Mouse (Mus musculus) stomach, embryonic 14.5 days (tissue): ENCODE measurements around the gene Mroh2a. TPM values are rescaled to one million over a fixed set of nuclear protein-coding genes. Genes with fewer than 3 reads are reported as not detected.

ENCODE experiments used
- ATAC-seq: fragments of 200-750 bp; cut with Nextera tagmentation; 2 replicates; pipeline ENCODE4 v1.8.0; 2017; ENCODE audit warnings: low read depth, moderate TSS enrichment; ENCODE audit not compliant: insufficient number of reproducible peaks, insufficient read depth, low FRiP score
- H3K27ac ChIP-seq: fragments of 300-500 bp; sonication (generic); 2 replicates; pipeline ENCODE4 v1.5.1; 2014; ENCODE audit warnings: mild to moderate bottlenecking, low read length, moderate library complexity, mixed read lengths
- H3K27me3 ChIP-seq: fragments of 300-500 bp; sonication (generic); 2 replicates; pipeline ENCODE4 v1.6.1; 2014; ENCODE audit warnings: low read length, control low read depth, mixed read lengths; ENCODE audit not compliant: control insufficient read depth, insufficient read depth
- H3K36me3 ChIP-seq: fragments of 300-500 bp; sonication (generic); 2 replicates; pipeline ENCODE4 v1.6.1; 2014; ENCODE audit warnings: mild to moderate bottlenecking, control low read depth, low read length, moderate library complexity, mixed read lengths; ENCODE audit not compliant: control insufficient read depth, insufficient read depth
- H3K4me1 ChIP-seq: fragments of 300-500 bp; sonication (generic); 2 replicates; pipeline ENCODE4 v1.6.1; 2014; ENCODE audit warnings: low read length, control low read depth, mixed read lengths; ENCODE audit not compliant: control insufficient read depth, insufficient read depth
- H3K4me2 ChIP-seq: fragments of 300-500 bp; sonication (generic); replicated peaks from 2 replicates; pipeline ENCODE4 v1.6.1; 2014; ENCODE audit warnings: low read depth, low read length, control low read depth
- H3K4me3 ChIP-seq: fragments of 300-500 bp; sonication (generic); 2 replicates; pipeline ENCODE4 v1.5.1; 2014; ENCODE audit warnings: low read depth, low read length, control low read depth
- H3K9ac ChIP-seq: fragments of 300-500 bp; sonication (generic); replicated peaks from 2 replicates; pipeline ENCODE4 v1.6.1; 2014; ENCODE audit warnings: low read depth, mild to moderate bottlenecking, control low read depth, low read length, moderate library complexity, mixed read lengths
- H3K9me3 ChIP-seq: fragments of 300-500 bp; sonication (generic); 2 replicates; pipeline ENCODE4 v1.6.1; 2016; ENCODE audit warnings: low read depth, low read length, control low read depth; ENCODE audit not compliant: control insufficient read depth
- WGBS: fragments of 180-500 bp; shearing (Covaris S2); extraction: QIAGEN DNeasy Blood & Tissue Kit; methylation state at CpG from one replicate; pipeline ENCODE4 v1.1.7; 2014; 5-methylcytosine and 5-hydroxymethylcytosine counted together
- polyA plus RNA-seq: library from polyadenylated mRNA; unstranded; fragments of >200 nt; fragmentation: Nextera tagmentation; extraction: Ambion mirVana; gene quantifications from 2 replicates; pipeline ENCODE4 v1.2.1, GENCODE M21; 2014

The Mroh2a gene
- polyA plus RNA-seq, 1 experiment from 2014 or later, result 1.9 TPM

DNA sequence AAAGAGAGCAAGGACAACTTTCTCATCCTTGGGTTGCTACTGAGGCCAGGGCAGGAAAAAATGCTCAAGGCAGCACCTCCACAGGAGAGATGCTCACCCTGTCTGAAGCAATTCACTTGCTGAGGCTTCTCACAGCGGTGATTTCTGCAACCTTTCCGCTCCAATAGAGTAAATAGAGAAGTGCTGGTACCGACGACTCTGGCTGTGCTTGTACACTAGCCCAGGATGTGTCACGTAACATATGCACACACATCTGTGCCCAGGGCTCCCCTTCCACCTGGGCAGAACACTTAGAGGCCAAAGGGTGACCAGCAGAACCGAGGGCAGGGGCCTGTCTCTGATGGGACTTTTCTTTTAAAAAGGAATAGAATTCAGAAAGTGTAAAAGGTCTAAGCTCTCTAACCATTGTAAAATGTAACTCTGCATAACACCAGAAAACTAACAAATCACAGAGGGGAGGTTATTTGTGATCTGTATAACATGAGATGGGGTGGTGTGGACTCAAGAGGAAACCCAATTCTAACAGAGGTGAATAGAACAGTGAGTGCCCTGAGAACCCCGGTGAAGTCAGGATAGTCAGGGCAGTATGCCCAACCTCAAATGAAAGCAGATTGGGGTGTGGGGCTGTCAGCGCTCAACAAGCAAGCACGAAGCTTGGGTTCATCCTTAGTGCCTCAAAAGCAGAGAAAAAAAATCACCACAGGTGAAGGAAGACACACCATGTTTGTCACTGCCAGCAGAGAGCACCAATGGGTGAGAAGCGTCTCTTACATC, 34.0 kb downstream of the Mroh2a start:
- Histone ChIP-seq H3K4me1 (peaks cover 4% of the 10 kb centered on the region; the same call in 1 of the 2 replicates), H3K36me3 (peaks cover 60% of the 10 kb centered on the region), H3K9me3 (peaks cover 9% of the 10 kb centered on the region; the same call in 1 of the 2 replicates), H3K9ac (no peak overlapping the region), H3K27ac (no peak overlapping the region), H3K4me2 (no peak overlapping the region), H3K4me3 (no peak overlapping the region), H3K27me3 (no peaks in the 10 kb centered on the region)
- WGBS, result 81% methylated on average over 10 of the region's 10 CpGs
- ATAC-seq, result no peak

DNA sequence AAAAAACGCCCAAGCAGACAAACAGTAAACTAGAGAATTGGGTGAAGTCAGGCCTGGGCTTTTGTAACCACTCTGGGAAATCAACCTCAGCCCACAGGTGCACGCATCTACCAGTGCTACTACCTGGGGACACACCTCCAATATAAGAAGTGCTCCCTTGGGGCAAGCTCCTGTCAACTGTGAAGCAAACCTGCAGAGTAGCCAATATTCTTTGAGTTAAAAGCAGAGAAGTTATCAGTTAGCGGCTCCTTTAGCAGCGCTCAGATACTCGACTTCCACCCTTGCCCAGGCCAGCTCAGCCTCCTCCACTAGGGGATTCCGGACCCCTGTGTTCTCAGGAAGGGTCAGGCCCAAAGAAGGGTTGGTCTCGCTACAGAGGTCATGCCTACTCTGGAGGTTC, 34.9 kb downstream of the Mroh2a start:
- WGBS, result 84% methylated on average over 7 of the region's 7 CpGs
- no peak overlapping the region for H3K27ac ChIP-seq
- H3K4me2 ChIP-seq, result no peak overlapping the region
- no peak overlapping the region for H3K9ac ChIP-seq
- no peak overlapping the region for H3K4me3 ChIP-seq
- no peaks in the 10 kb centered on the region for H3K27me3 ChIP-seq
- ATAC-seq, result no peak
- H3K9me3 ChIP-seq, result no peaks in the 10 kb centered on the region; the same call in 1 of the 2 replicates
- peaks cover 69% of the 10 kb centered on the region for H3K36me3 ChIP-seq
- H3K4me1 ChIP-seq, result peaks cover 4% of the 10 kb centered on the region; the same call in 1 of the 2 replicates

DNA sequence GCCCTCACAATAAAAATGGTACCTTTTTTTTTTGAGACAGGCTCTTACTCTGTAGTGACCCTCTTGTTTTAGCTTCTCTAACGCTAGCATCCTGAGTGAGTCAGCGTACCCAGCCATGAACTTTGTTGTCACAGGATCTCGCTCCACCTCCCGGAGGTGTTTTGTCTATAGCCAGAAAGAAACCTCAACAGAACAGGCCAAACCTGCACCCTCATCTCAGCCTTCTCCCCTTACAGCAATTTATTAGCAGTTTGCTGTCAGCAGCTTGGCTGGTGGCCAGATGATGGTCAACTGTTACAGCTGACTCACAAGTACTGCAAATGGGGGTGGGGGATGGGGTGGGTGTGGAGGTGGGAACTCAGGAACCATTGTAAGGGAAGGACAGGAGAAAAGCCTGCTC, 35.5 kb downstream of the Mroh2a start:
- no peak overlapping the region for H3K4me2 ChIP-seq
- 58% methylated on average over 4 of the region's 4 CpGs for WGBS
- ATAC-seq, result peak; percentile 10
- peak overlapping the region; percentile 0; the same call in 1 of the 2 replicates for H3K27ac ChIP-seq
- no peaks in the 10 kb centered on the region; the same call in 1 of the 2 replicates for H3K9me3 ChIP-seq
- H3K4me1 ChIP-seq, result peaks cover 4% of the 10 kb centered on the region; the same call in 1 of the 2 replicates
- H3K27me3 ChIP-seq, result no peaks in the 10 kb centered on the region
- no peak overlapping the region for H3K9ac ChIP-seq
- H3K4me3 ChIP-seq, result no peak overlapping the region
- H3K36me3 ChIP-seq, result peaks cover 74% of the 10 kb centered on the region

DNA sequence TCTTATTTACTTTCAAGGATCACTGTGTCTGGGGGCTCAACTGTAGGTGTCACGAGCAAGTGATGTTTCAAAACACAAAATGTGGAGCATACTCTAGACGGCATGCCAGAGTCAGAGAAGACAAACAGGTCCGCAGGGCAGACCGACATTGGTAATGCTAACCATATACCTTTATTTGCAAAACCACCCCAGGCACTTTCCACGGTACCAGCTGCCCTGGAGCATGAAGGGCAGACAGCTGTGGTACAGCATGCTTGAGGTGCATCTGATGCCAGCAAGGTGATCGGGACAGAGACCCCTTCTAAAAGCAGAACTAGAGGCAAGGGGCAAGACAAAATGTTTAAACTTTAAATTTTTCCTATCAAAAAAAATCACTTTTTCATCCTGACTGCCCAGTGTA, 36.2 kb downstream of the Mroh2a start:
- Histone ChIP-seq H3K27me3 (no peaks in the 10 kb centered on the region), H3K9ac (no peak overlapping the region)
- 70% methylated on average over 6 of the region's 6 CpGs for WGBS

DNA sequence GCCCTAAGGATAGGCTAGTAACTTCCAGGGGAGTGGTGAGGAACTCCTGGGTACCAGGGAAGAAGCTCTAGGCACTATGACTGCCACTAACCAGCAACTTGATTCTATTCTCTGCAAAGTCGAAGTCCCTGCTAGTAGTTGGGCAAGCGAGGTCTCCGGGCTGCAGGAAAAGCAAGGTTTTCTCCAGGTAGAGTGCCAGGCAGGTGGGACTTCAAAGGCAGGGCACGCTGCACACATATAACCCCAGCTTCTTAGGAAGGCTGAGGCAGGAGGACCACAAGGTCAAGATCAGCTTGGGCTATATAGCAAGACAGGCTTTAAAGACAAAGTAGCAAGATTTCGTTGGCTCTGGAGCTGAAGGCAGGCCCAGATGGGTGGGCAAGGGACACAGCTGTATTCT, 37.0 kb downstream of the Mroh2a start:
- Histone ChIP-seq H3K27me3 (no peaks in the 10 kb centered on the region), H3K4me3 (no peak overlapping the region), H3K27ac (no peak overlapping the region), H3K4me1 (peaks cover 4% of the 10 kb centered on the region; the same call in 1 of the 2 replicates), H3K9ac (no peak overlapping the region), H3K4me2 (no peak overlapping the region), H3K9me3 (no peaks in the 10 kb centered on the region; the same call in 1 of the 2 replicates), H3K36me3 (peaks cover 90% of the 10 kb centered on the region)
- ATAC-seq, result no peak
- WGBS, result 92% methylated on average over 5 of the region's 5 CpGs

More for the DNA sequence above, 36.2 kb downstream of the Mroh2a start:
- Histone ChIP-seq H3K27ac (peak overlapping the region; percentile 0; the same call in 1 of the 2 replicates), H3K9me3 (no peaks in the 10 kb centered on the region; the same call in 1 of the 2 replicates), H3K4me2 (no peak overlapping the region), H3K4me1 (peaks cover 4% of the 10 kb centered on the region; the same call in 1 of the 2 replicates), H3K4me3 (no peak overlapping the region), H3K36me3 (peaks cover 82% of the 10 kb centered on the region)
- ATAC-seq, result no peak

DNA sequence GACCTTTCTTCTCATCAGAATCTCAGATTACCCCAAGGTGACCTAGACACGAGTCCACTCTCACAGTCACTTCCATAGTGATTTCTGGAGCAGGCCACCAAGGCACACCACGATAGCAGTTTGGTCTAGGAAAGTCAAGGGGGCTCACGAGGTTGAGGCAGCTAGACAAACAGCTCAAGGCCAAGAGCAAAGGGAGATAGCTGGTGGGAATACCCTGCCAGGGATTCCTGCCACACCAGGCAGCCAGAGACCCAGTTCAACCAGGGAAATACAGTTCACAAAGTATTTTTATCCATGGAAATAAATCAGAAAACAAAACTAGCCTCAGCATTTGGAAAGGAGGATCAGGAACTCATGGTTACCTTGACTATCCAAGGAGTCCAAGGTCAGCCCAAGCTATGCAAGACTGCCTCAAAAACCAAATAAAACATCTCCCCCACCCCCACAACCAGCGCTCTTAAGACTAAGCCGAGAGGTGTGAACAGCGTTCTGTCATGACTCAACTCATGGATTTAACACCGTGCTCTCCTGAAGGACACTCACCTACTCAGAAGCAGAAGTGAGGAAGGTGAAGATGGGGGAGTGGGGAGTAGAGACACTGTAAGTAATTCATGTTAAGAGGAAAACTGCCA, 37.6 kb downstream of the Mroh2a start:
- 87% methylated on average over 7 of the region's 7 CpGs for WGBS
- Histone ChIP-seq H3K9ac (no peak overlapping the region), H3K4me2 (no peak overlapping the region), H3K36me3 (peaks cover 95% of the 10 kb centered on the region), H3K9me3 (no peaks in the 10 kb centered on the region; the same call in 1 of the 2 replicates), H3K27ac (no peak overlapping the region), H3K4me3 (no peak overlapping the region), H3K4me1 (peaks cover 4% of the 10 kb centered on the region; the same call in 1 of the 2 replicates), H3K27me3 (no peaks in the 10 kb centered on the region)
- ATAC-seq, result no peak

DNA sequence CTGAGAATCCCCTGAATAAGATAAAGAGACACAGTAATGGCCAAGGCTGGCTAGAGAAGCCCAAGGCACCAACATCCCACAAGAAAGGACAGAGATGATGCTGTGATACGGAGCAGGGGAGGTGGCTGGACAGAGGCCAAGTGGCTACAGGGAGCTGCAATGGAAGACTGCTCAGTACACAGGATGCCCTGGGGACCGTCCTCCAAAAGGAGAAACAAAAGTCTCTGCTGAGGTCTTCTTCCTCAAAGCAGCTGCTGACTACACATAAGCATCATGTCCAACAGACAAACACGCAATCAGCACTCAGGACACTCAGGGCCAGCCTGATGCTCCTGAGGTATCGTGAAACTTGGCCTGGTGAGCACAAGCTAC, 38.1 kb downstream of the Mroh2a start:
- no peaks in the 10 kb centered on the region for H3K27me3 ChIP-seq
- 75% methylated on average over 4 of the region's 4 CpGs for WGBS
- ATAC-seq, result no peak
- H3K4me3 ChIP-seq, result no peak overlapping the region
- H3K9me3 ChIP-seq, result no peaks in the 10 kb centered on the region; the same call in 1 of the 2 replicates
- H3K4me2 ChIP-seq, result no peak overlapping the region
- H3K9ac ChIP-seq, result no peak overlapping the region
- peaks cover 4% of the 10 kb centered on the region; the same call in 1 of the 2 replicates for H3K4me1 ChIP-seq
- H3K27ac ChIP-seq, result no peak overlapping the region
- peaks cover 99% of the 10 kb centered on the region for H3K36me3 ChIP-seq

DNA sequence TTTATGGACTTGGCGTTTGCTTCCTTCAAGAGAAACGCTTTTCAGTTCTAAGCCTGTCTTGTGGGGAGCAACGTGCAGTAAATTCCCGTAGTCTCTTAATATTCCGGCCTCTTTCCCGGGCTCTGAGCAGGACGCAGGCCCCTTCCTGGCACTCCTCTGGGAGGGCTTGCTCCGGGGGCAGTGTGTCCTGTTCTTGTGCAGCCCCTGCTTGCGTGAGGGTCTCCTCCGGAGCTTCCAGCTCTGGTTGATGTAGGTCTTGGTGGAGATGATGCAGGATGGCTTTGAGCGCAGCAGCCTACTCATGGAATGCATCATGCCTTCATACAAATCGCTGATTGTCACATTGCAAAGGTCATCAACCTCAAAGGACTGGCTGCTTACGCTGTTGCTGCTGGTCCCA, 39.3 kb downstream of the Mroh2a start:
- H3K9ac ChIP-seq, result no peak overlapping the region
- ATAC-seq, result no peak
- no peak overlapping the region for H3K4me2 ChIP-seq
- no peak overlapping the region for H3K4me3 ChIP-seq
- peaks cover 4% of the 10 kb centered on the region; the same call in 1 of the 2 replicates for H3K4me1 ChIP-seq
- no peaks in the 10 kb centered on the region; the same call in 1 of the 2 replicates for H3K9me3 ChIP-seq
- peaks cover 90% of the 10 kb centered on the region for H3K36me3 ChIP-seq
- WGBS, result 90% methylated on average over 13 of the region's 13 CpGs
- no peak overlapping the region for H3K27ac ChIP-seq
- no peaks in the 10 kb centered on the region for H3K27me3 ChIP-seq
